Comparison of ENCODE assay signal across 11 mouse cellular contexts in the genomic region with DNA sequence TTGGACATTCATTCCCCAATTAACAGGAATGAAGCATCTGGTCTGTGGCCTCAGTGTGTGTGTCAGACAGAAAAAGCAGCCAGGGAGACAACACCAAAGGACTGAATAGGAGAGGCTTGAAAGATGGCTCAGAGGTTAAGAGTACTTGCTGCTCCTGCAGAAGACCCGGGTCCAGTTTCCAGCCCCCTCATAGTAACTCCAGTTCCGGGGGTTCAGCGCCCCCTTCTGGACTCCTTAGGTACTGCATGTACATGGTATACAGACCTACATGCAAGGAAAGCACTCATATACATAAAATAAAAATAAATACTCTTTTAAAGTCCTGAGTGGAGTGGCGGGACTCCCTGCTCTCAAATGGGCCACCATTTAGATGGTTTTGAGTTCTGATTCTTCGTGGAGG.
DNase-seq lines count a peak whose midpoint lies in the region; ATAC-seq and TF ChIP-seq lines count a peak whose summit lies in the region.
"Had no signal": no experiment of that assay in that cellular context is flagged by ENCODE, and none has a peak within 500 bp of the region (broad histone marks: within the 10 kb centered on the region; RNA-seq: fewer than 3 reads in every experiment).

No protein-coding gene starts in this region.

- intact Hi-C loops in left cerebral cortex, adult 2 months (cut with DNase I) = no loop called here
- intact Hi-C loops in left cerebral cortex, postnatal 36 days (cut with DNase I) = no loop called here

- ATAC-seq in stomach, postnatal 0 days (ENCODE audit: low FRiP score, low TSS enrichment) = no peak

- dilution Hi-C loops in CH12.LX (cut with MboI; ENCODE audit: extremely low pct_ligation_motif_present, extremely low pct_unique_long_range_greater_than_20kb, low sequenced_read_pairs) = no loop called here

- H3K4me1 ChIP-seq in CH12.LX (ENCODE audit: control insufficient read depth in 1 of 2, insufficient read depth in 2 of 2) = no peaks in the 10 kb centered on the region
- H3K4me1 ChIP-seq in stomach, postnatal 0 days (replicated peaks; ENCODE audit: control insufficient read depth, insufficient read depth) = no peaks in the 10 kb centered on the region
- H3K4me1 ChIP-seq: embryonic facial prominence, embryonic 13.5 days; midbrain, embryonic 12.5 days had no signal

- DNase-seq in left cerebral cortex, adult 2 months (ENCODE audit: extremely low spot score in 1 of 2, low spot score in 2 of 2) = no peak
- no peak for DNase-seq in left cerebral cortex, postnatal 36 days (ENCODE audit: low spot score in 2 of 2)
- peak; percentile 24 for DNase-seq in CH12.LX (ENCODE audit: extremely low read depth)
- peak; percentile 72 for DNase-seq in ZHBTc4 (ENCODE audit: low read depth, low spot score)
- DNase-seq in stomach, postnatal 0 days (ENCODE audit: low spot score) = no peak
- DNase-seq in Muller cell, postnatal 12 days (ENCODE audit: inconsistent ontology term) = no peak
- no peak for DNase-seq in urinary bladder, adult 18-20 months (ENCODE audit: low spot score in 2 of 2)
- DNase-seq: gastrocnemius, postnatal 14 days; right cerebral cortex, postnatal 25 days had no signal

- H3K27ac ChIP-seq in left cerebral cortex, adult 2 months = no peak overlapping the region
- H3K27ac ChIP-seq in CH12.LX (ENCODE audit: insufficient read depth, low read depth) = no peak overlapping the region
- H3K27ac ChIP-seq in stomach, postnatal 0 days (replicated peaks) = no peak overlapping the region
- H3K27ac ChIP-seq: embryonic facial prominence, embryonic 13.5 days; midbrain, embryonic 12.5 days had no signal

- peak; percentile 27 for TF ChIP-seq RAD21 in CH12.LX (IDR thresholded peaks at IDR 0.05; ENCODE audit: low read depth, low read length)

- no peak overlapping the region for H3K9ac ChIP-seq in CH12.LX (ENCODE audit: insufficient read depth, low read depth)
- no peak overlapping the region for H3K9ac ChIP-seq in stomach, postnatal 0 days (ENCODE audit: low read length)
- H3K9ac ChIP-seq: embryonic facial prominence, embryonic 13.5 days; midbrain, embryonic 12.5 days had no signal

- no peaks in the 10 kb centered on the region for H3K36me3 ChIP-seq in CH12.LX (replicated peaks in 1 of 2; ENCODE audit: control insufficient read depth in 1 of 2, insufficient read depth in 1 of 2, low read length in 1 of 2)
- no peaks in the 10 kb centered on the region for H3K36me3 ChIP-seq in stomach, postnatal 0 days (ENCODE audit: control insufficient read depth, insufficient read depth, low read length)
- H3K36me3 ChIP-seq: embryonic facial prominence, embryonic 13.5 days; midbrain, embryonic 12.5 days had no signal

- H3K79me2 ChIP-seq in CH12.LX (replicated peaks; ENCODE audit: control insufficient read depth, extremely low read depth, insufficient read depth, poor library complexity, severe bottlenecking) = no peaks in the 10 kb centered on the region

- TF ChIP-seq POLR2A in CH12.LX (IDR thresholded peaks at IDR 0.05; ENCODE audit: low read depth, low read length) = no peak

- TF ChIP-seq CTCF in left cerebral cortex, adult 2 months (IDR thresholded peaks at IDR 0.05) = peak; percentile 47
- TF ChIP-seq CTCF in CH12.LX (conservative IDR thresholded peaks at IDR 0.05 in 1 of 2, IDR thresholded peaks at IDR 0.05 in 1 of 2; ENCODE audit: low read depth in 2 of 2, low read length in 2 of 2) = peak; percentile 52 to 58
- TF ChIP-seq CTCF in stomach, postnatal 0 days (IDR thresholded peaks at IDR 0.05; ENCODE audit: low read depth) = peak; percentile 53

- no peak for TF ChIP-seq EP300 in CH12.LX (IDR thresholded peaks at IDR 0.05; ENCODE audit: low read length)
- no peak for TF ChIP-seq EP300 in stomach, postnatal 0 days (optimal IDR thresholded peaks at IDR 0.05)

- H3K27me3 ChIP-seq in CH12.LX (replicated peaks) = peaks cover 93% of the 10 kb centered on the region
- H3K27me3 ChIP-seq in stomach, postnatal 0 days (ENCODE audit: control insufficient read depth, insufficient read depth, low read length) = no peaks in the 10 kb centered on the region
- H3K27me3 ChIP-seq: embryonic facial prominence, embryonic 13.5 days; midbrain, embryonic 12.5 days had no signal

- H3K4me2 ChIP-seq in CH12.LX (ENCODE audit: insufficient read depth, low read depth, poor library complexity, severe bottlenecking) = no peak overlapping the region
- no peak overlapping the region for H3K4me2 ChIP-seq in stomach, postnatal 0 days (replicated peaks; ENCODE audit: low read depth)
- H3K4me2 ChIP-seq: embryonic facial prominence, embryonic 13.5 days; midbrain, embryonic 12.5 days had no signal

- H3K4me3 ChIP-seq in left cerebral cortex, adult 2 months = no peak overlapping the region
- no peak overlapping the region for H3K4me3 ChIP-seq in CH12.LX (replicated peaks in 1 of 3; ENCODE audit: low read depth in 2 of 3, low read length in 2 of 3, poor library complexity in 1 of 3)
- no peak overlapping the region for H3K4me3 ChIP-seq in stomach, postnatal 0 days (ENCODE audit: low read depth, low read length)
- H3K4me3 ChIP-seq: embryonic facial prominence, embryonic 13.5 days; midbrain, embryonic 12.5 days had no signal

- WGBS in stomach, postnatal 0 days = 24% methylated on average over 5 of the region's 5 CpGs

- in situ Hi-C loops in CH12.LX (cut with MboI; ENCODE audit: low pct_ligation_motif_present, low pct_unique_long_range_greater_than_20kb, low sequenced_read_pairs) = loop anchor here (10.0 kb wide), 1 partner anchor 78 kb away; no protein-coding TSS in a partner anchor

- no peaks in the 10 kb centered on the region for H3K9me3 ChIP-seq in CH12.LX (replicated peaks; ENCODE audit: low read length)
- no peaks in the 10 kb centered on the region for H3K9me3 ChIP-seq in stomach, postnatal 0 days (ENCODE audit: control insufficient read depth, low read length)
- H3K9me3 ChIP-seq: embryonic facial prominence, embryonic 13.5 days; midbrain, embryonic 12.5 days had no signal

TF ChIP-seq in CH12.LX, 34 proteins besides CTCF, POLR2A, EP300 and RAD21:
- TF ChIP-seq RCOR1 (conservative IDR thresholded peaks at IDR 0.05; ENCODE audit: low read depth, low read length) (no peak), POLR2AphosphoS2 (IDR thresholded peaks at IDR 0.05; ENCODE audit: low read depth, low read length) (no peak), JUN (IDR thresholded peaks at IDR 0.05; ENCODE audit: insufficient read depth, low read depth, low read length) (no peak), SMC3 (IDR thresholded peaks at IDR 0.05; ENCODE audit: low read depth, low read length) (peak; percentile 47)

Comparison
In these comparisons a context has a peak if more than half of its experiments do, and no peak if none do; other contexts are left out.
1. DNase-seq: peak in CH12.LX (single experiment) and ZHBTc4 (single experiment); none in left cerebral cortex, adult 2 months (0 of 2), left cerebral cortex, postnatal 36 days (0 of 2), stomach, postnatal 0 days (single experiment), Muller cell, postnatal 12 days (single experiment) and urinary bladder, adult 18-20 months (0 of 2).
2. Peak in every context shown above with its lines, with median percentiles within 50 percentile points of each other: CTCF ChIP-seq.